Mouse (Mus musculus): ENCODE measurements around the gene Tcf15. TPM values are rescaled to one million over a fixed set of nuclear protein-coding genes. Genes with fewer than 3 reads are reported as not detected.

Gene Tcf15
- polyA plus RNA-seq, 1 experiment from 2014 or later, result 9.2 TPM

DNA sequence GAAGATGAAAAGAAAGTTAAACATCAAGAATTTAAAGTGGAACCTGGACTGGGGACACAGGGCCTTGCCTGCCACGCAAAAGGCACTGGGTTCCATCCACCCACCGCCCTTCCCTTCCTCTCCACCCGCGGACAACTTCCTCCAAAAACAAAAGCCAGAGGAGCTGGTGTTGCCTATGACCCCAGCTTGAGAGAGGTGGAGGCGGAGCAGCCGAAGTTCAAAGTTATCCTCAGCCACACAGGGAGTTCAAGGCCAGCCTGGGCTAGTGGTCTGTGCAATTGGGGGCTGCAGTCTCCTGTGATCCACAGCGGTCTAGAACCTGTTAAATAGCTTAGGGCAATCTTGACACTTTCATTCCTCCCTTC, 50.0 kb downstream of the Tcf15 start:
- H3K4me1 ChIP-seq, result peaks cover 15% of the 10 kb centered on the region
- H3K4me3 ChIP-seq, result no peak overlapping the region
- no peaks in the 10 kb centered on the region for H3K36me3 ChIP-seq
- H3K9me3 ChIP-seq, result no peaks in the 10 kb centered on the region
- no peak for ATAC-seq (ENCODE audit: extremely low read depth, insufficient number of reproducible peaks, low FRiP score, low TSS enrichment)
- H3K27ac ChIP-seq (replicated peaks), result no peak overlapping the region
- no peak overlapping the region for H3K9ac ChIP-seq
- 61% methylated on average over 7 of the region's 7 CpGs for WGBS
- no peak overlapping the region for H3K4me2 ChIP-seq
- 0 out of 2 replicates have a peak, but pooled peaks cover 5% of the 10 kb centered on the region for H3K27me3 ChIP-seq (replicated peaks)

DNA sequence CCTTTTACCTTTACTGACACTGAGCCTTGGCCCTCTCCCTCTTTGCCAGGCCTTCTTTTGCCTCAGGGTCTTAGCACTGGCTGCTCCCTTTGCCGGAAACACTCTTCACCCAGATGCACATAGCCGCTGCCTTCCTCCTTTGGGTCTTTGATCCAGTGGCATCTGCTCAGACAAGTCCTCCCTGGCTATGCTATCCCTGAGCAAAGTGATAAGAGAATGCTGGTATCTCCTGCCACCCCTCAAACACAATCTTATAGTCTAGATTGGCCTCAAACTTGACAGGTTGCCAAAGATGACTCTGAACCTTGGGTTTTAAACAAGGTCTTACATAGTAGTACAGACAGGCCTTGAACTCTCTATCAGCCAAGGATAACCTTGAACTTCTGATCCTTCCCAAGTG, 51.2 kb downstream of the Tcf15 start:
- Histone ChIP-seq H3K9me3 (no peaks in the 10 kb centered on the region), H3K9ac (no peak overlapping the region), H3K4me2 (no peak overlapping the region), H3K4me1 (peaks cover 8% of the 10 kb centered on the region), H3K4me3 (no peak overlapping the region), H3K27me3 (replicated peaks) (0 out of 2 replicates have a peak, but pooled peaks cover 5% of the 10 kb centered on the region), H3K36me3 (no peaks in the 10 kb centered on the region), H3K27ac (replicated peaks) (no peak overlapping the region)
- WGBS, result 64% methylated on average over 2 of the region's 2 CpGs
- ATAC-seq (ENCODE audit: extremely low read depth, insufficient number of reproducible peaks, low FRiP score, low TSS enrichment), result no peak

DNA sequence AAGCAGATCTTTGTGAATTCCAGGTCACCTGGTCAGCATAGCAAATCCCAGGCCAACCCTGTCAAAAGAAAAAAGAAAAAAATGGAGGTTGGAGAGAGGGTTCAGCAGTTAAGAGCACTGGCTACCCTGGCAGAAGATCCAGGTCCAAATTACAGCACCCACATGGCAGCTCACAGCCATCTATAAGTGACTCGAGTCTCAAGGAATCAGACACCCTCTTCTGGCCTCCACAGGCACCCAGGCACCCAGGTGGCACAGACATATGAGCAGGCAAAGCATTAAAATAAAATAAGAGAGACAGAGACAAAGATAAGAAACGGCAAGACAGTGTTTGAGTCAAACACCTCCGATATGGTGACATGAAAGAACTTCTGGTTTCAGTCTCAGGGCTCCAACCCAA, 53.5 kb downstream of the Tcf15 start:
- no peak overlapping the region for H3K9ac ChIP-seq
- no peak for ATAC-seq (ENCODE audit: extremely low read depth, insufficient number of reproducible peaks, low FRiP score, low TSS enrichment)
- no peaks in the 10 kb centered on the region for H3K4me1 ChIP-seq
- no peaks in the 10 kb centered on the region for H3K36me3 ChIP-seq
- no peak overlapping the region for H3K4me2 ChIP-seq
- WGBS, result 35% methylated on average over 3 of the region's 3 CpGs
- H3K27me3 ChIP-seq (replicated peaks), result 0 out of 2 replicates have a peak, but pooled peaks cover 5% of the 10 kb centered on the region
- no peaks in the 10 kb centered on the region for H3K9me3 ChIP-seq
- H3K27ac ChIP-seq (replicated peaks), result no peak overlapping the region
- H3K4me3 ChIP-seq, result no peak overlapping the region

DNA sequence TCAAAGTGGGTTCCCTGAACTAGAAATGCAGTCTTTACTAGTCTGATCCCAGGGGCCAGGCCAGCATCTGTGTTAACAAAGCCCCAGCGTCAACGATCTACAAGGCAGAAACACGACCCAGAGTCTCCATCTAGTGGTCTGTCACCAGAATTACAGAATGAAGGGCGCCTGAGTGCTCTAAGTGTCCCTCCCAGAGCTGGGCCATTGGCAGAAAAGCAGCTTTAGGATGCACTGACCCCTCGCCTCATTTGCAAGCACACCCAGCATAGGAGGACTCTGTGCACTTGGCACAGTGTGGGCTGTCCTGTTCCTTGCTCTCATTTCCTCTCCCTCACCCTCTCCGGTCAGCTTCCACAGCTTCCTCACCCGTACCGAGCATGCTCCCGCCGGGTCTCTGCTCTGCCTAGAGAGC, 53.9 kb downstream of the Tcf15 start:
- H3K4me3 ChIP-seq, result no peak overlapping the region
- H3K4me1 ChIP-seq, result no peaks in the 10 kb centered on the region
- no peak for ATAC-seq (ENCODE audit: extremely low read depth, insufficient number of reproducible peaks, low FRiP score, low TSS enrichment)
- H3K27ac ChIP-seq (replicated peaks), result no peak overlapping the region
- 0 out of 2 replicates have a peak, but pooled peaks cover 5% of the 10 kb centered on the region for H3K27me3 ChIP-seq (replicated peaks)
- 45% methylated on average over 10 of the region's 10 CpGs for WGBS
- H3K9ac ChIP-seq, result no peak overlapping the region
- no peaks in the 10 kb centered on the region for H3K9me3 ChIP-seq
- H3K4me2 ChIP-seq, result no peak overlapping the region
- no peaks in the 10 kb centered on the region for H3K36me3 ChIP-seq

Other genes with a start within 250 kb of the Tcf15 start
- gene Angpt4, start 232.4 kb upstream of the Tcf15 start, polyA plus RNA-seq (2015; fragmentation: Nextera tagmentation; extraction: Ambion mirVana), result 0.05 and 0.28 TPM in 2 replicates
- gene Fam110a, start 163.3 kb upstream of the Tcf15 start, polyA plus RNA-seq (2015; fragmentation: Nextera tagmentation; extraction: Ambion mirVana), result 9.3 and 10.2 TPM in 2 replicates
- 0.17 and 0.25 TPM in 2 replicates for gene Slc52a3, start 147.1 kb upstream of the Tcf15 start, polyA plus RNA-seq (2015; fragmentation: Nextera tagmentation; extraction: Ambion mirVana)
- gene Scrt2, start 62.0 kb upstream of the Tcf15 start, polyA plus RNA-seq (2015; fragmentation: Nextera tagmentation; extraction: Ambion mirVana), result 0.04 TPM in 1 of 2 replicates, not detected in the other
- gene Srxn1, start 38.0 kb upstream of the Tcf15 start, polyA plus RNA-seq (2015; fragmentation: Nextera tagmentation; extraction: Ambion mirVana), result 7.4 and 7.7 TPM in 2 replicates
- gene Csnk2a1, start 83.3 kb downstream of the Tcf15 start, polyA plus RNA-seq (2015; fragmentation: Nextera tagmentation; extraction: Ambion mirVana), result 52.5 and 71.1 TPM in 2 replicates
- 29.1 and 30.4 TPM in 2 replicates for gene Tbc1d20, start 150.3 kb downstream of the Tcf15 start, polyA plus RNA-seq (2015; fragmentation: Nextera tagmentation; extraction: Ambion mirVana)
- 60.7 and 66.3 TPM in 2 replicates for gene Rbck1, start 189.1 kb downstream of the Tcf15 start, polyA plus RNA-seq (2015; fragmentation: Nextera tagmentation; extraction: Ambion mirVana)
- 4.5 and 6.5 TPM in 2 replicates for gene Trib3, start 200.5 kb downstream of the Tcf15 start, polyA plus RNA-seq (2015; fragmentation: Nextera tagmentation; extraction: Ambion mirVana)
- gene Nrsn2, start 233.1 kb downstream of the Tcf15 start, polyA plus RNA-seq (2015; fragmentation: Nextera tagmentation; extraction: Ambion mirVana), result 2.5 and 3.7 TPM in 2 replicates